Mouse (Mus musculus) kidney, postnatal 0 days (tissue): Measurements from ENCODE around the gene Rhobtb1. TPM values are rescaled to one million over a fixed set of nuclear protein-coding genes. Genes with fewer than 3 reads are reported as not detected.

Source experiments
- ATAC-seq: fragments of 200-750 bp; cut with Nextera tagmentation; replicated peaks from 2 replicates; pipeline ENCODE4 v1.8.0; 2017; ENCODE audit warnings: low read depth, moderate number of reproducible peaks, moderate TSS enrichment, moderate library complexity; ENCODE audit not compliant: low FRiP score
- DNase-seq: peaks from one replicate; pipeline ENCODE4 v3.0.0-alpha.2; 2016; ENCODE audit warnings: low spot score
- H3K27ac ChIP-seq: fragments of 300-500 bp; sonication (generic); 2 replicates; pipeline ENCODE4 v1.5.1; 2014; ENCODE audit warnings: mild to moderate bottlenecking
- H3K27me3 ChIP-seq: fragments of 300-500 bp; sonication (generic); 2 replicates; pipeline ENCODE4 v1.6.1; 2014; ENCODE audit warnings: low read length, mixed read lengths; ENCODE audit not compliant: insufficient read depth
- H3K36me3 ChIP-seq: fragments of 300-500 bp; sonication (generic); 2 replicates; pipeline ENCODE4 v1.6.1; 2014; ENCODE audit warnings: low read length, mixed read lengths; ENCODE audit not compliant: insufficient read depth
- H3K4me1 ChIP-seq: fragments of 300-500 bp; sonication (generic); replicated peaks from 2 replicates; pipeline ENCODE4 v1.6.1; 2014; ENCODE audit warnings: antibody characterized with exemption, low read length, mixed read lengths; ENCODE audit not compliant: insufficient read depth
- H3K4me2 ChIP-seq: fragments of 300-500 bp; sonication (generic); 2 replicates; pipeline ENCODE4 v1.6.1; 2014; ENCODE audit warnings: mild to moderate bottlenecking, low read length, moderate library complexity, mixed read lengths
- H3K4me3 ChIP-seq: fragments of 300-500 bp; sonication (generic); replicated peaks from 2 replicates; pipeline ENCODE4 v1.5.1; 2014; ENCODE audit warnings: low read depth, low read length
- H3K9ac ChIP-seq: fragments of 300-500 bp; sonication (generic); 2 replicates; pipeline ENCODE4 v1.6.1; 2014; ENCODE audit warnings: low read depth, low read length
- H3K9me3 ChIP-seq: fragments of 300-500 bp; sonication (generic); replicated peaks from 2 replicates; pipeline ENCODE4 v1.6.1; 2016; ENCODE audit warnings: low read length, inconsistent platforms, mixed read lengths
- CTCF ChIP-seq: IDR thresholded peaks from 2 replicates; pipeline ENCODE4 v1.5.1; 2016; ENCODE audit warnings: antibody characterized with exemption, low read depth, mild to moderate bottlenecking, moderate library complexity
- WGBS: fragments of 180-500 bp; shearing (Covaris S2); extraction: QIAGEN DNeasy Blood & Tissue Kit; methylation state at CpG from one replicate; pipeline ENCODE4 v1.1.7; 2014; 5-methylcytosine and 5-hydroxymethylcytosine counted together
- polyA plus RNA-seq: library from polyadenylated mRNA; unstranded; fragments of >200 nt; fragmentation: Nextera tagmentation; extraction: Ambion mirVana; gene quantifications from 2 replicates; pipeline ENCODE4 v1.2.1, GENCODE M21; 2015

Rhobtb1 gene
- polyA plus RNA-seq, 1 experiment from 2014 or later, result 24.6 TPM

DNA sequence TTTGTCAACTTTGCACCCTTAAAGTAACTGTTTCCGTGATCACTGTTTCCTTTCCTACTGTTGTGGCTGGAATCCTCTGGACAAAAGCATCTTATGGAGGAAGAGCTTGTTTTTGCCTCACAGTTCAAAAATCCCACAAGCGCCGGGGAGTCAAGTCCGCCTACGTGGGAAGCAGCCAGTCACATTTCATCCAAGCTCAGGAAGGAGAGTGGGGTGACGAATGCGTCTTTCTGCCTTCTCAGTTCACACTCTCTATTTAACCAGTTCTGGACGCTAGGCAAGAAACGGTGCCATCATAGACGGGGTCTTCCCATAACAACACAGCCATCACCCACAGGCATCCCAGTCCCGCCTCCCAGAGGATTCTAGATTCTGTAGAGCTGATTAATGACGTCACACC lies 15.3 kb downstream of the Rhobtb1 start:
- Histone ChIP-seq H3K27me3 (no peaks in the 10 kb centered on the region), H3K4me2 (no peak overlapping the region), H3K36me3 (no peaks in the 10 kb centered on the region), H3K27ac (peak overlapping the region; percentile 60), H3K4me1 (no peaks in the 10 kb centered on the region), H3K9ac (no peak overlapping the region), H3K9me3 (no peaks in the 10 kb centered on the region), H3K4me3 (no peak overlapping the region)
- ATAC-seq (no peak), DNase-seq (peak; percentile 29)
- 52% methylated on average over 12 of the region's 12 CpGs for WGBS
- no peak for TF ChIP-seq CTCF

- DNase-seq (no peak), ATAC-seq (no peak)
- Histone ChIP-seq H3K36me3 (no peaks in the 10 kb centered on the region), H3K27me3 (no peaks in the 10 kb centered on the region), H3K9ac (no peak overlapping the region), H3K4me3 (no peak overlapping the region), H3K4me2 (no peak overlapping the region), H3K9me3 (no peaks in the 10 kb centered on the region), H3K27ac (no peak overlapping the region), H3K4me1 (no peaks in the 10 kb centered on the region)
- 69% methylated on average over 3 of the region's 3 CpGs for WGBS
- TF ChIP-seq CTCF, result no peak
Measured at GRCm38 (mm10) chr10:69172412-69172811, 21.2 kb downstream of the Rhobtb1 start.

DNA sequence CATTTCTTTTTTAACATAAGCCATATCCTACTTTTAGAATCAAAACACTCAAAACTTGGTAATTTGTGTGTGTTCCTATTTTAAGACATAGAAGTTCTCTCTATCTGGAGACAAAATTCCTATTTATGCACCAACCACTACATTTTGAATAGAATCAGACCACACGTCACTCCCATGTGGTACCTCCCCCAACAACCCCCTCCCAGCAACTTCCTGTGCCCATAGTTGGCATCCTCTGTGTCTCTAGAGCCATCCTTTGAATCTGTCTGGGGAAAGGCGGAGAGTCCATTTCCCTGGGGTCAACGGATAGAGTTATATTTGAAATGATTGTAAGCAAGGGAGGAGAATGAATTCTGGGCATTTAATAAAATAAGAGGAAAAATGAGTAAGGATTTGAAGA lies 24.9 kb downstream of the Rhobtb1 start:
- WGBS, result 75% methylated on average over 3 of the region's 3 CpGs
- no peak for ATAC-seq
- H3K36me3 ChIP-seq, result no peaks in the 10 kb centered on the region
- TF ChIP-seq CTCF, result no peak
- no peaks in the 10 kb centered on the region for H3K9me3 ChIP-seq
- H3K27ac ChIP-seq, result no peak overlapping the region
- H3K4me2 ChIP-seq, result no peak overlapping the region
- H3K9ac ChIP-seq, result no peak overlapping the region
- no peaks in the 10 kb centered on the region for H3K27me3 ChIP-seq
- no peak for DNase-seq
- no peaks in the 10 kb centered on the region for H3K4me1 ChIP-seq
- H3K4me3 ChIP-seq, result no peak overlapping the region

DNA sequence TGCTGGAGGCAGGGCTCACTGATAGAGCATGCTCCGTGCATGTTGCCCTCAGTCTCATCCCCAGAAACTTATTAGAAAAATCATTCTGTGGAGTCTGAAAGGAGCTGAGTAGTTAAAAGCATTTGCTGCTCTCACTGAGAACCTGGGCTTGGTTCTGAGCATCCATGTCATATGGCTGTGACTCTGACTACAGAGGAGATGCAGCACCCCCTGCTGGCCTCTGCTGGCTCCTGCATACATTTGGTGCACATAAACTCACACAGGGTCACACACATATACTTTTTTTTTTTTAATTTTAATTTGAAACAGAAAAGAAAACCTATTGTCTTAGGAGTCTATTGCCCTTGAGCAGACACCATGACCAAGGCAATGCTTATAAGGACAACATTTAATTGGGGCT lies 28.1 kb downstream of the Rhobtb1 start:
- no peaks in the 10 kb centered on the region for H3K27me3 ChIP-seq
- no peaks in the 10 kb centered on the region for H3K4me1 ChIP-seq
- H3K36me3 ChIP-seq, result no peaks in the 10 kb centered on the region
- TF ChIP-seq CTCF, result no peak
- H3K4me3 ChIP-seq, result no peak overlapping the region
- DNase-seq (no peak), ATAC-seq (no peak)
- 97% methylated on average over 1 of the region's 1 CpGs for WGBS
- no peak overlapping the region for H3K27ac ChIP-seq
- no peak overlapping the region for H3K4me2 ChIP-seq
- no peaks in the 10 kb centered on the region for H3K9me3 ChIP-seq
- no peak overlapping the region for H3K9ac ChIP-seq

GRCm38 (mm10) chr10:69180997-69181396 lies 29.8 kb downstream of the Rhobtb1 start:
- H3K4me2 ChIP-seq, result no peak overlapping the region
- no peak for TF ChIP-seq CTCF
- 0 out of 2 replicates have a peak overlapping the region, but pooled peaks have one; percentile 20 for H3K27ac ChIP-seq
- WGBS, result 51% methylated on average over 3 of the region's 3 CpGs
- ATAC-seq, result no peak
- H3K27me3 ChIP-seq, result no peaks in the 10 kb centered on the region
- H3K9me3 ChIP-seq, result no peaks in the 10 kb centered on the region
- H3K4me1 ChIP-seq, result no peaks in the 10 kb centered on the region
- peak; percentile 51 for DNase-seq
- no peak overlapping the region for H3K4me3 ChIP-seq
- no peak overlapping the region for H3K9ac ChIP-seq
- no peaks in the 10 kb centered on the region for H3K36me3 ChIP-seq

GRCm38 (mm10) chr10:69184903-69185302 lies 33.7 kb downstream of the Rhobtb1 start:
- no peak for DNase-seq
- Histone ChIP-seq H3K4me3 (no peak overlapping the region), H3K9me3 (no peaks in the 10 kb centered on the region), H3K4me2 (no peak overlapping the region), H3K27ac (peak overlapping the region; percentile 51), H3K27me3 (no peaks in the 10 kb centered on the region), H3K4me1 (no peaks in the 10 kb centered on the region), H3K9ac (no peak overlapping the region), H3K36me3 (no peaks in the 10 kb centered on the region)
- no peak for TF ChIP-seq CTCF
- ATAC-seq, result no peak
- WGBS, result 92% methylated on average over 4 of the region's 4 CpGs

- Histone ChIP-seq H3K9ac (no peak overlapping the region), H3K27ac (peak overlapping the region; percentile 51), H3K36me3 (no peaks in the 10 kb centered on the region), H3K27me3 (no peaks in the 10 kb centered on the region), H3K4me2 (peak overlapping the region; percentile 50), H3K4me1 (no peaks in the 10 kb centered on the region), H3K4me3 (no peak overlapping the region), H3K9me3 (no peaks in the 10 kb centered on the region)
- DNase-seq, result no peak
- WGBS, result 63% methylated on average over 4 of the region's 4 CpGs
- no peak; the same call in 1 of the 2 replicates for TF ChIP-seq CTCF
- ATAC-seq, result no peak; the same call in 1 of the 2 replicates
Measured at GRCm38 (mm10) chr10:69185431-69185830, 34.2 kb downstream of the Rhobtb1 start.
